Mouse (Mus musculus) adrenal gland, postnatal 10 days (tissue): ENCODE measurements at regions not wholly inside any gene's neighbourhood (a gene's known extent, or its start where the extent isn't known, plus 50 kb on each side); places are given as distances from the start of the nearest gene placed in this dataset.
A peak's percentile ranks its signal among the peaks of the same experiment; 100 is the strongest.

Experiments
- DNase-seq: peaks from one replicate; pipeline ENCODE4 v3.0.0; 2021; ENCODE audit warnings: mixed read lengths

DNA sequence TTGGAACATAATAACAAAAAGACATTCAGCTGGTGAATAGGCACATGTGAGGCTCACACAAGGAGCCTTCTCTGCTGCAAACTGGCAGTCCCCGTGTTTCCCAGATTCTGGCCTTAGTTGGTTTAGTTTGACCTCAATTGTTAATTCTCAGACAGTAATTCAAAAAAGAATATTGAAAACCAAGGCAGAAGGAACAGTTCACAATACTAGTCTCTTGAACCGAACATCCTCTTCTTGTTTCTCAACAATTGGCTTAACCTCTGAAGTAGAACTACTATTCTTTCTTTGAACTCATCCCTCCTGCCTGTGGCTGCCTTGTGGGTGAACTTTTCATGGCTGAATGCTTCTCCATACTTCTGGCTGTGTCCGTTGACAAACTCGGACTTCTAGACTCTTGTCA, 110.4 kb upstream of the Neil3 start:
- no peak for DNase-seq

DNA sequence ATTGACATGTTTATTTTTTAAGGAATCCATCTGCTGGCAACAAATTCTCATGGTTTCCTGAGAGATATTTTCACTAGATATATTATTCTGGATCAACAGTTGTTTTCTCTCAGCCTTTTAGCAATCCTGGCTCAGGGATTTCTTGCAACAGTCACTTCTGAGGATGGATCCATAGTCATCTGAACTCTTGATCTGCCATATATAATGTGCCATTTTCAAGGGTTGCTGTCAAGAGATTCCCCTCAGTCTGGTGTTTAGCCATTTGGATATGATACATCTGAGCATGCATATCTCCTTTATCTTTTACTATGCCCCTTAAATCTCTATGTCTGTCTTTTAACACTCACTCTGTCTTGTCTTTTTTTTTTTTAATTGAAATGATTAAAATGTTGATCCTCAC, 130.3 kb upstream of the Neil3 start:
- DNase-seq = no peak

DNA sequence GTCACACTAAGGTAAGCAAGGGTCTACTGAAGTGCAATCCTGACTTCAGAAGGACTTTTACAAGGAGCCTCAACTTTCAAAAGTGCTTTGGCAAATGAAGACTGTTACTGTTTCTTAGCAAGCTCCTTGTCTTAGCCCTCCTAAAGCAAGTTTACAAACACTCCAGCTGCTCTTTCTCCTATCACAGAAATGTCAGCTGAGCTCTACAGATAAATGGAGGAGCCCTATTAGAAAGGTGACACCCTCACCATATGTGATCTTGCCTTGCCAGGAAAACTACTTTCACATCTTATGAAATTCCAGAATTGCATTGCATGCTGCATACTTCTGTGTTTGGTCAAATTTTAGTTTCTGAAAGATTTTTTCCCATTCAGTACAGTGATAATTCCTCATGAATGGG, 136.6 kb upstream of the Neil3 start:
- DNase-seq = no peak

DNA sequence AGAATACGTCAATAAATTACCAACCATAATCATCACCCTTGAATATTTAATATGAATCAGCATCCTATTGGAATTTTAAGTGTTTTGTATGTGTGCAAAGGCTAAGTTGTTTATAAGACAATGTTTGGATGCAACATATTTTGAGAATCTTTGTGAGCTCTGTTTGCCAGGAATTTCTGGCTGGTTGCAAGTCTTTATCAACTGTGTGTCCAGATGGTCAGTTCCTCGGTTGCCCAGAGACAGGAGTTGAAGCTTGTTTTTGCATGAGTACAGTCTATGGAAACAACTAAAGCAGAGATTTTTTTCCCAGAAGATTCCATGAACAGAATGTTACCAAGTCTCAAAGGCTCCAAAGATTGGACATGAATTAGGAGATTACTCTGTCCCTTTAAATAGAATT, 142.0 kb upstream of the Neil3 start:
- DNase-seq = no peak

DNA sequence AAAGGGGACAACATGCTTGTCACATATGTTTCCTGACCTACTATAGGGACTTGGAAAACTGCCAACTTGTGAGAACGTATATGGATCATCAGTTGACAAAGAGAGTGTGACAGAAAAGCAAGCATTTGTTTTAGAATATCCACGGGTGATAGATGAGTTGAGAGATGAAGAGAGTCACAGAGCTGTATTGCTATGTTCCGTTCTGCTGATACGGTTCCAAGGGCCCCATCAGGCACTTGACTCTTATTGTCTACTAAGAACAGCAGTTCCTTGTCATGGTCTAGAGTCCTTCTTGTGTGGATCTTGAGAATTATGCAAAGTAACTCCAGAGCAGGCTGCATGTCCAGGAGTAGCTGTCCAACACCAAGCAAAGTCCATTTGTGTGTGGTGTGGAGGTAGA, 143.0 kb upstream of the Neil3 start:
- no peak for DNase-seq

DNA sequence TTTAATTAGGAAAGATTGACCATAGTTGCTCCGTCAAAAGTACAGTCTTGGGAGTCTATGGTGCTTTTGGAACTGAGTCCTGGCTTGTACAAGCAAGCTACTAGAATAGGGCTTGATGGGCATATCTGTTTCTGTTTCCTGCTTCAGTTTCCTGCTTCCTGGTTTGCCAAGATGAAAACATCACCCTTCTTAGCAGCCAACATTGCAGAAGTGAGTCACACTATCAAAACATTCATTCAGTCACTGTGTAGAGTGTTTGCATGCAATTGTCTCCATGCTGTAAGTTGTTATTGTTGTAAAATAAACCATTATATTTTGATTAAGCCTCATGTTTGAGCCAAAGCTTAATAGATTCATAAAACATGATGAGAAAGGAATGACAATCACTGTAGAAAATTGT, 149.3 kb upstream of the Neil3 start:
- DNase-seq = no peak

DNA sequence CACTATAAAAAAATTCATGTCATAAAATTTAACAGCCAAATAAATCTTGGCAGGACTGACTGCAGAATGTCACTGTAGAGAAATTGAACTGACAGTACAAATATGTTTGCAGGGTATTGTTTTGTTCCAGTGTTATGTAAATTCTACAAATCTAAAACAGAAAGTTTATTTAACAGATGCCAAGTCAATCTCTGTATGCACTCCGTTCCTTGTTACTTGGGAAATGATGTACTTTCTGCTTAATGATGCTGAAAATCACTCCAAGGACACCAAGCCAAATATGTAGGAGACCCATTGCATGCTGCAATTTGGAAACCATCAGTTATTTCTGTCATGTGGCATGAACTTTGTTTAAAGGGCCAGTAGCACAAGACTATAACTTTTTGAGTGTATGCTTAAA, 182.3 kb upstream of the Neil3 start:
- DNase-seq = no peak

DNA sequence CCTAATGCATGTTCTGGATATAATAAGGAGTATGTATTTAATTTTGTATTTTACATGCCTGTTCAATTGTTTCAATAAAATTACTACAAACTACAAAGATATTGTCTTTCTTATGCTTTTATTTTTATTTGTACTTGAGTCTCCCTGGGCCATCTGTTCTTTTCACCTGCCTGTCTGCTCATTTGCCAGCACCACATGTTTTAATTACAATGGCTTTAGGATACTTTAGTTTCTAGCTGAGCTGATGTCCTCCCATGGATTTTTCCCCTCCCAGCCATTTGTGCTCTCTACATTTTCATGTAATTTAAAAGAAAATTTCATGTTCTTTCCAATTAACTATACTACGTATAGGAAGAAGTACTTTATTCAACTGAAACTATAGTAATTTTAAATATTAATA, 188.5 kb upstream of the Neil3 start:
- DNase-seq = no peak

DNA sequence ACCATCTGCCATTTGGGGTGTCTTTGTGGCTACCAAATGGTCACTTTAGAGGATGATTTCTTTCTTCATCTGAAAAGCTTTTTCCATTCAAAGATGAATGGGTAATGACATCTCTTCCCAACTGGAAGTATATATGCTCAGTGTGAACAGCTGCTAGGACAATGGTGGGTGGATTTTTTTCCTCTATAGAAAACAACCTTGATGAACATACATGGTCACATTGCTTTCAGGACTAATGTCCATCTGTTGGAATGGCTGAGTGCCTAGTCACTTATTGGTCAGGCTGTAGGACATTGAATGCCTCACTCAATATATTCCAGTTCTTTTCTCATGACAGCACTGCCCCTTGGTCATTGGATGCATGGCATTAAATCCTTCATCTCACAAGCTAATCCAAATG, 209.0 kb upstream of the Neil3 start:
- DNase-seq = no peak

DNA sequence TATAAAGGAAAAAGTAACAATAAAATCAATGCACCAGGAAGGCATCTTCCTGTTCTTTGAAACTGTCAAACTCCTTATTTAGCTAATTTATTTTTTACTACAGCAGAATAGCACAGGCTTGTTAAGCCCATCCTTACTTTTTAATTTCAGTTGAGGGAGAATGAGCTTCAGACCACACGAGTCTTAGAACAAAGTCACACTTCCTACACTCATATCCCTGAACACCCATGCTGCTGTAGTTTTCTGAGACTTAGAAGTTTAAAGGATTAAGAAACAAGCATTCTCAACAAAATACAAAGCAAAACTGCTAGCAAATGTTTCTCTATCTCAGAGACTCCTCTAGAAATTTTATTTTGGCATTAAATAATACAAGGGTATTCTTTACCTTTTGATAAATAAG, 208.8 kb upstream of the Vegfc start:
- no peak for DNase-seq

DNA sequence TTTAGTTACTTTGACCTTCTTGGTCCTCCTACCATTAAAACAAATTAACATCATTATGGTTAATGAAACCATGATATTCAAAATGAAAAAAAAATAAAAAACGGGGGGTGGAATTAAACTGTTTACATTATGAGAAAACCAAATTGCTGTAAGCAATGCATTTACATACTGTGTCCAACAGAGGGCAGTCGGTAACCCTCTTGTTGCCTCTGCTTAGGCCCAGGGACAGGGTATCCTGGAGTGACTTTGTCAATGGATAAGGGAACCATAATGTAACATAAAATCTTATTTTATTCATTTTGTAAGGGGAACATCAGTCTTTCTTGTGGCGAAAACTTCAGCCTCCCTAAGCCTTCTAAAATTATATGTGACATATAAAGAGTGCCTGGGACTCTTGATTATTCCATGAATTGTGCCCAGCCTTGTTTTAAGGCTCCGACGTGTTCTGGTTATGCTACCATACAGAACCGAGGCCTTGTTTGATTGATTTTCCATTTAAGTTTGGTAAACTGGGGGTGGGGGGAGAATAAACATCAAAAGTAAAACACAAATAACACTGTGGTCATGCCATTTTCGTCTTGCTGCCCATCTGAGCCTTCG, 207.3 kb upstream of the Vegfc start:
- peak; percentile 26 for DNase-seq

DNA sequence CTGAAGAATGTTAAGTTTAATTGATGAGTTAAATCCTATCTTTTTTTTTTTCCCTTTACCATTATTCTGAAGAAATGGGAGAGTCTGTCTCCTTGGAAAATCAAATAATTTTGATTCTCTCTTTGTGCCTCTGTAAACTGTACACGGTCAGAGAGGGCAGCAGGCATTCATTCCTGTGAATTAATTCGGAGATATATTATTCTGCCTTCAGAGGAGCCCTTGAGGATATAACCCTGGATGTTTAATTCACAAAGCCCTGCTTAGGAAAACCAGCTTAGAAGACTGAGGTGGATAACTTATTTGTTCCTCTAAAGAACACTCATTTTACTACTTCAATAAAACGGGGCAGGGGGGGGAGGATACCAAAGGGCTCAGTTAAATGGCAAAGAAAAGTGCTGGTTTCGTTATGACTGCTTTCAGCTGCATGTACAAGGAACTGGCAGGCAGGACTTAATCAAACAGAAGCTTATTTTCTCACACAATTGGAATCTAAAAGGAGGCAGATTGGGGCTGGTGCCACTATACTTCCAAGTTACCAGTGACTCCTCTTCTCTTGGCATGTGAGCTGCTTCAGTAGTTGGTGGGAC, 205.3 kb upstream of the Vegfc start:
- no peak for DNase-seq

DNA sequence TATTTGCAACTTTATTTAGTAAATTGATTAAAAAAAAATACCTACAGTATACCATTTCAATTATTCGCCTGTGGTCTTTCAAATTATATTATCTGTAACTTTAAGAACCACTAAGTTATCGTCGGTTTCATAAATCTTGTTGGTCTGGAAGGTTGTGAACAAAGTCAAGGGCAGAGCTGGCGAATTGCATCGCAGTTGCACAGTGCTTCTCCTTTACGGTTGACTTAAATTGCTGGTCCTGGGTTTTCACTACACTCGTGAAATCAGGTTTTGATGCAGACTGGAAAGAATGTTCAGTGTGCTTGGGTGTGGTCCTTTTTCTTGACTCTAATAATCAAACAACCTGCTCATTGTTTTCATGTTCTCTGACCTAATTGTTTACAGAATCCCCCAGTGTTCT, 198.6 kb upstream of the Vegfc start:
- peak; percentile 28 for DNase-seq

DNA sequence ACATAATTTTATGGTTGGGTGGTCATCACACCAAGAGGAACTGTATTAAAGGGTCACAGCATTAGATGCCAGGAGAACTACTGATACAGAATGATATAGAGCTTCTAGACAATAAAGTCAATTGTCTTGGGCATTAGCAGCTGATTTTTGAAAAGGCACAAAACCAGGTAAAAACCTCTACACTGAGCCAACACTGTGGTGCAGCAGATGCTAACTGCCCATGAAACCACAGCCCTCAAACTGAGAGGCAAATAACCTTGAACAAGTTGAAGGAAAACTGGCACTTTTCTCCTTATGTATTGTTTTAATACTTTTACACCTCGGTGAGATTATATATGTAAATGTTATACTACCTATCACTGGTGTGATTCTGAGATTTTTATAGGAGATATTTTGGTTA, 195.9 kb upstream of the Vegfc start:
- DNase-seq = no peak

DNA sequence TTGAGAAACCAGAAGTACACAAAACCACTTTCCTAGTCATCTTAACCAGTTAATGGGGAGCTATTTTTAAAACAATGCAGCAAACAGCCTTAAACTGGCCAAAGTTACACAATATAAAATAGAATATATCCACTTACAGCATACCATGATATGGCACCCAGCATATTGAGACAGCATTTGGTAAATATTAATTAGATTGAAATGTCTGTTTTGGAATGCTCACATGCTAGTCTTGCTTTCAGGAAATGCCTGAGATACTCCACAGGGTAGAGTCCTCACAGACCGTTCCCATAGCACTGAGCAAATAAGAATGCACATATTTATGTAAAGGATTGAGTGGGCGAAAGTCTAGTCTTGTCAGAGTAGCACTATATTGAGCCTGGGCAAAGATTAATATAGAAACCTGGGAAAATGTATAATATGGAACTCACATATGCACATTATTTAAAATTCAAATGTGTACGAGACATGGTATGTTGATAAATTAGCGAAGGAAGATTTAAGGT, 185.1 kb upstream of the Vegfc start:
- DNase-seq = no peak

DNA sequence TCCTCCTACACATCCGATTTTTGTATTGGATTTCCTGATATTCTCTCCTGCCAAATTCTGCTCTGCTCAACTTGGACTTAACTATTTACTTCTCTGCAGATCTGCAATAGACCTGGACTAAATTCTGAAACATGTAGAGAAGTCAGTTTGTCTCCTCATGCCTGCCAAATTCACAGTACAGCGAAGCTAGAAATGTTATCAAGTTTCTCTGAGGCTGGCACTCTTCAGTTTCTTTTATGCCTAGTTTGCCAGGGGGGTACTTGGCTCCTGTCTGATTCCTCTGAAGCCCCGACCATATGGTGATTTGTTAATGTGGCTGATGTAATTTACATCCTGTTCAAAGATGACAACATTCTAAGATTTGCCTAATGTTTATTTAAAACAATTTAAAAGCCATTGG, 184.6 kb upstream of the Vegfc start:
- DNase-seq = no peak

DNA sequence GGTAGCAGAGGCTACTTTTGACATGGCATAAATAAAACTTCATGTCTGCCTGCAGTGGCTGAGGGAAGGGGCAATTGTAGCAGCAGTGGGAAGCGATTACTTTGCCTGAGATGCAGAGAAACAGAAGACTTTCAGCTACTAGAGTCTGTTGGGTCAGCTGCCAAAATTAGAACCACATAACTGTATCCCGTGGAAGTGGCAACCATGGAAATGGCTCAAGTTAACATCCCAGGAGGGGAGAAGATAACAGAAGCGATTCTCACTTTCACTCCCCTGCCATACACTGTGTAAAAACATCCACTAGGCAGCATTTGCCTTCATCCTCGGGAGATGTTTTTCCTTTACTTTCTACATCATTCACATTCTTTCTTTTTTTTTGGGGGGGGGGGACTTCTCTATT, 155.1 kb upstream of the Vegfc start:
- no peak for DNase-seq

DNA sequence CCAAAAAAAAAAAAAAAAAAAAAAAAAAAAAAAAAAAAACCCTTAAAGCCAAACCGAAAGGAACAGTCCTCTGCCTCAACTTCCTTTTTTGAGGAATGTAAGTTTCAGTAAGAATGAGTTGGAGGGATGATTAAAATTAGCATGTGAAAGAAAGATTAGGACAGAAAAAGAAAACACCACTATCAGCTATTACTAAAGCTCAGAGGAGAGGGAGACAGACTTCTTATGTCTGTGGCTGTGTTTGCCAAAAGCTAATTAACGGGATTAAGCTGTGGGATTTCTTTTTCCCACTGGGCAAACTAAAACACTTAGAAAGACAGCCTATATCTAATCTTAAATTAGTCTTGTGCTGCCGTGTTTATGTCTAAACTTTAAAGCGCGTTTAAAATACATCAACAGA, 146.7 kb upstream of the Vegfc start:
- no peak for DNase-seq

DNA sequence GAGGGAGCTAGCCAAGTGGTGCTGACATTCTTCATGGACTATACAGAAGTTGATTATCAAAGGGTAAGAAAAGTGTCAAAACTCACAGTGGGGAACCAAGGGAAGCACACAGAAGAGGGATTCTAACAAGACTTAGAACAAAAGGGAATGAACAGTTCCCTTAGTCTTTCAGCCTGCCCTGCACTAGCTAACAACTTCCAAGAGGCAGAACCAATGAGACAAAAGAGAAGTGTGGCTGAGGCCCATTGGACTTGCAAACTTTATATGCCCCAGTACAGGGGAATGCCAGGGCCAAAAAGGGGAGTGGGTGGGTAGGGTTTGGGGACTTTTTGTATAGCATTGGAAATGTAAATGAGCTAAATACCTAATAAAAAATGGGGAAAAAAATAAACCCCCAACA, 139.0 kb upstream of the Vegfc start:
- no peak for DNase-seq

DNA sequence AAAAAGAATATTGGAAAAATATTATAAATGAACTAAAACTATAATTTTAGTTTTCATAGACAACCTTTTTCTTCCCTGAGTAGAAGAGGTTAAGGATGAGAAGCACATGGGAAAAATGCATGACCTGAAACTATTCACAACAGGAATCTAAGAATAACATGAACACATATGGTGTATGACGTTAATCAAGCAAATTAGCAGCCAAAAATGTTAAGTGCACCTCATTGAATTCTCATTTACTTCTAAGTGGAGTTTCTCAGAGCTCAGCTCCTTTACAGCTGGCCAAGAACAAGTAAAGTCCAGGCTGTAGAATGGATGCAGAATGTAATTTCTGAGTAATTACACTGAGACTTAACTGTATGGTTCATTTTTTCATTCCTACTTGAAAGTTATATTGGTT, 137.9 kb upstream of the Vegfc start:
- no peak for DNase-seq

DNA sequence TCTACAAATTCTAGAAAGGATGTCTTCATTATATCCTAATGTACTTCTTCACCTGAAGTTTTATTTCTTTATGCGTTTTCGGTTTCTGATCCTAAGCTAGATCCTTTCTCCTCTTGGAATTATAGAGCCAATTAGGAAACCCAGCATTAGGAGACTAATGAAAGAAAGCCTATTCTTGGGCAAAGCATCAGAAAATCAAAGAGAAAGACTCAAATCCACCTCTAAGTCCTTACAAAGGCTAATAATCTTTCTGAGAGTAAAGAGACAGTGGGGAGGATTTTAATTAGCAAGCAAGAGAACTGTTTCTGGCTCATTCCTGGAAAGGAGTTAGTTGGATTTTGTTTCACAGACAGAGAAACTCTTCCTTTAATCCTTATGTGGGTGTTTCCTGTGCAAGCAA, 136.3 kb upstream of the Vegfc start:
- no peak for DNase-seq

DNA sequence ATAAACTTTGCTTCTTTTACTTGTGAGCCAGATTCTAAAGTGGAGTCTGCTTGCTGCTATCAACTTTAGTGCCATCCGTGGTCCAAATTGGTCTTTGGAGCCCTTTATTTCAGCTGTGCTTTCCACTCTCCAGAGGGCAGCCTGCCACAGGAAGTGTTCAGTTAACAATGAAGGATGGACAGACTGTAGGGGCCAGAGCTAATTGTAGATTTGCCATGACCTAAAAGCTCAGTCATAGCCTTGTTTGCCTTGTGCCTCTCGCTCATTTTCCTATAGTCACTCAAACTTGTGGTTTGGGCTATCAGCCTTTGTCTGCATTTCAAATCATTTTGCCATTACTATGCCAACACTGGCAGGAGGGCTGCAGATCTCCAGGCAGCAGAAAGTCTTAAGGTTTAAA, 131.8 kb upstream of the Vegfc start:
- no peak for DNase-seq

DNA sequence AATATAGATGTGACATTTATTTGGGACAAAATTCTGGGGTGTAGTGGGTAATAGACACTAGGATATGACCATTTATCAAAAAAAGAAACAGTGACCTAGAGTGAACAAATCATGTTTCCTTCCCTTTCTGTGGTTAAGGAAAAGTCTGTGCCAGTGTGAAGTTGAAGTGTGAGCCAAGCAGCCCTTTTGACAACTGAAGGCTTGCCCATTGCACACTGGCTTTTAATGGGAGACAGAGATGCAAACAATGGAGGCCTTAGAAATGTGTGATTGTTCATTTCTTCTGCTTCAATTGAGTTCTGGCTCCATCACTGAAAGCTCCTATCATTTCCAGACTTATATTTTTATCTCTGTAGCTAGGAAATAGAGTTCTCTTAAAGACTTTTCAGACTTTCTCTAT, 130.0 kb upstream of the Vegfc start:
- no peak for DNase-seq

DNA sequence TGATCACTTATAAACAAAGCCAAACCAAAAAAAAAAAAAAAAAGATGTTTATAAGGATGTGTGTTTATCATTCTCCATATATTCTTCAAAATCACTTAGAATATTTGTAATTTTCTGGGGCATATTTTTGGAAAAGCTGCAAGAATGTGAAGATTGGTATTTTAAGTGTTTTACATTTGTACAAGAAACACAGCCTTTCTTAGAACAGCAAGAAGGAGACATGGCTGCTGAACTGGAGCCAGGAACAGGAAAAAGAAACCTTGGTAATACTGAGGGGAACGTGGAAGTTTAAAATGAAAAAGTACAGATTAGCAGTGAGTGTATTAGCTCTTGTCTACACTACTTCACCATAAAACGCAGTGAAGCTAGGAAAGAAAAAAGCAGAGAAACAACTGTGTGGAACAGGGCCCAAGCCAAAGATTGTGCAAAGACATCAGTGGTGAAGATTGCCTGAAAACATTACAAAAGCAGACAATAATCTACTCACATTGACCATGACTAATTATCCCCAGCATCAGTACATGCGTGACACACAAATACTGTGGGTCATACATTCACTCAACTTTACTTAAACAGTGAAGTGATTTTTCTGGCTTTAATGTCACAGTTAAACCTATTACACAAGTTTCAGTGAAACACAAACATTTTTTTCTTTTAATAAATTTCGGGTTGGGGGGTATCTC, 122.8 kb upstream of the Vegfc start:
- no peak for DNase-seq
